Mouse (Mus musculus): ENCODE measurements around the gene Fkbp7.

The Fkbp7 gene

DNA sequence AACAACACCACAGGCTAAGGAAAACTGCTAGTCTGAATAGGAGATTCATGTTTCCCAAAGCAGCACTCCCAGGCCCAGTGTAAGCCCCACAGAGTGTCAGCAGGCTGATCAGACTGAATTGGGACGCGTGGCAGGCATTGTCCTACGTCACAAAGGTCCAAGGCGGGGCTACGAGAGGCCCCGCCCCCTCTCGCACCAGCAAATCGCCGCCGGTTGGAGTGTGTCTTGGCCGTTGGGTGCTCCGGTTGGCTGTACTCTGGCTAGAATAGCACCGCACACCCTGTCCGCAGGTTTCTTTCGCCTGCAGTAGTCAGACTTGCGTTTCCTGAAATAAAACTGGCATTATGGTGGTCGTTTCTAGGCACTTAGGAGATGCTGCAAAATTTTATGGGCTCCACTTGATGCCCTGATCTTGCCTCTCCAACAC is at the start of gene Fkbp7:
Gene Fkbp7, minus strand, starts transcription at position 151 of the 427 bp plus-strand sequence.
- peak; percentile 78 to 87 for DNase-seq (ENCODE audit: low spot score in 2 of 2)

- DNase-seq (ENCODE audit: low spot score in 2 of 2) = no peak
Measured at GRCm38 (mm10) chr2:76719650-76720049, 46.7 kb upstream of the Fkbp7 start.

- DNase-seq (ENCODE audit: low spot score in 2 of 2) = no peak
Measured at GRCm38 (mm10) chr2:76714984-76715383, 42.1 kb upstream of the Fkbp7 start.

DNA sequence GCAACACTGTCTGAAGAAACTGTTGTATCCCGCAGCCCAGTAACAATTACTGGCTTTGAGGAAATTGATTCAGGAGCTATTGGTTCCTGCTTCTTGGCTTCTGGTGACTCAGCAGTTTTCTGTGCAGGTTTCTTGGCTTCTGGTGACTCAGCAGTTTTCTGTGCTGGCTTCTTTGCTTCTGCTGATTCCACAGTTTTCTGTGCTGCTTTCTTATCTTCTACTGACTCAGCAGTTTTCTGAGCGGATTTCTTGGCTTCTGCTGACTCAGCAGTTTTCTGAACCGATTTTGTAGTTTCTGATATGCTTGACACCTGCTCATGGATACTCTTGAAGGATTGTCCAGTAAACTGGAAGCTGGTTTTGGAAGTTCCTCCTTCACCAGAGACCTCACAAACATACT is 35.6 kb upstream of the Fkbp7 start:
- no peak for DNase-seq (ENCODE audit: low spot score in 2 of 2)

GRCm38 (mm10) chr2:76705655-76706054 is 32.7 kb upstream of the Fkbp7 start:
- no peak for DNase-seq (ENCODE audit: low spot score in 2 of 2)

DNA sequence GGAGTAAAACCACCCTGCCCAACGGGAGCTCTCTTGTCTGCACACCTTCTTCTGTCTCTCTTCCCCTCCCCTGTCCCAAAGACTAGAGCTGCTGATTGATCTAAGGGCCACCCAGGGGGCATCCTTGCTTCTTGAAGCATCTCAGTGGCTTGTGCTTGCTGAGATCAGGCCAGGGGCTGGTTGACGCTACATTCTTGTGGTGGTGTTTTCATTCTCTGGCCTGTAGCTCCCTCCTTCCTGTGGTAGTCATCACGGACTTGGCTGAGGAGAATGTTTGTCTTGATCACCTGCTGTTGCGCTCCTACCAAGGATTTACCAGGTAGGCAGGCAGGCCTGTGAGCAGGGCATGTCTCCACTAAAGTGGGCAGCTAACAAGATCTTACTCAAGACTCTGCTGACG is 29.8 kb upstream of the Fkbp7 start:
- no peak for DNase-seq (ENCODE audit: low spot score in 2 of 2)

GRCm38 (mm10) chr2:76702188-76702587 is 29.3 kb upstream of the Fkbp7 start:
- DNase-seq (ENCODE audit: low spot score in 2 of 2) = no peak

- DNase-seq (ENCODE audit: low spot score in 2 of 2) = no peak
Measured at GRCm38 (mm10) chr2:76695290-76695689, 22.4 kb upstream of the Fkbp7 start.

- no peak for DNase-seq (ENCODE audit: low spot score in 2 of 2)
Measured at GRCm38 (mm10) chr2:76693765-76694164, 20.8 kb upstream of the Fkbp7 start.

GRCm38 (mm10) chr2:76690436-76691204 is 17.7 kb upstream of the Fkbp7 start:
- no peak for DNase-seq (ENCODE audit: low spot score in 2 of 2)

GRCm38 (mm10) chr2:76688162-76688561 is 15.2 kb upstream of the Fkbp7 start:
- DNase-seq (ENCODE audit: low spot score in 2 of 2) = no peak

- DNase-seq (ENCODE audit: low spot score in 2 of 2) = no peak
Measured at GRCm38 (mm10) chr2:76687608-76688007, 14.7 kb upstream of the Fkbp7 start.

GRCm38 (mm10) chr2:76686986-76687385 is 14.1 kb upstream of the Fkbp7 start:
- no peak for DNase-seq (ENCODE audit: low spot score in 2 of 2)

GRCm38 (mm10) chr2:76682301-76682700 is 9.4 kb upstream of the Fkbp7 start:
- no peak for DNase-seq (ENCODE audit: low spot score in 2 of 2)

DNA sequence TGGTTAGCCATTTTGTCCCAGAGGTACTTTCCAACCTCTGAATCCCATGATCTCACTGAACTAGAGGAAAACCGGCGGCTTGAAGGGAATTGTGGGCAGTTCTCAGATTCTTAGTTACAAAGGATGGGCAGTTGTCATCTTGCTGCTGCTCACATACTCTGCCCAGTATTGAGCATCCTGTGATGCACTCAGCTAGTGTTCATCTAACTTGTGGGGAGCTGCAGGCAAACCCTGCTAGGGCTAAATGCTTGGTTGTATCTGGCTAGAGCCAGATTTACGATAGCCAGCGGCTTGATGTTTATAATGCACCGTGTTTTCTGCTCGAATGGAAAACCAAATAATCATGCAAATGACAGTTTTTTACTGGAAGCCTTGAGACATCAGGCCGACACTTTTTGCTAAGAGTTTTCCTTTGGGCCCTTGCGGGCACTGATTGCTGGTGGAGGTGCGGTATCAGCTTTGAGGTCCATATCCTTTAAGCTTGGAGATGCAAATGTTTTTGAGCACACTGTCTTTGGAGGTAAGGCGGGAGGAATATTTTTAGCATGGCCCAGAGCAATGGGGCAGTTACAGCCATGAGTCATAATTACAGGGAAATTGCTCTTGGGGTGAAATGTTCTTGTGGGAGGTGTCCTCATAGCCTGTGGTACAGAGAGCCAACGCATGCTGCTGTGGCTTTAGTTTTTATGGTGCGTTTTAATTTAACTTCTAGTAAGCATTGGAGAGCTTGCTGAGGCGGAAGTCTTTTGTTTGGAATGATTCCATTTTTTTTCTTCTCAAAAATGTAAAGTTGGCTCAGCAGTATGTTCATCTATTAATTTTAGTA is 3.7 kb upstream of the Fkbp7 start:
- DNase-seq (ENCODE audit: low spot score in 2 of 2) = no peak

GRCm38 (mm10) chr2:76675949-76676348 is 3.0 kb upstream of the Fkbp7 start:
- DNase-seq (ENCODE audit: low spot score in 2 of 2) = no peak

- no peak for DNase-seq (ENCODE audit: low spot score in 2 of 2)
Measured at GRCm38 (mm10) chr2:76675451-76675850, 2.5 kb upstream of the Fkbp7 start.

- peak; percentile 74 to 82 for DNase-seq (ENCODE audit: low spot score in 2 of 2)
Measured at GRCm38 (mm10) chr2:76674725-76675427, 2.0 kb upstream of the Fkbp7 start, which contains the start of gene Plekha3. Plekha3 (plus strand) TSS chr2:76675281.

- no peak for DNase-seq (ENCODE audit: low spot score in 2 of 2)
Measured at GRCm38 (mm10) chr2:76673472-76674081, 661 bp upstream of the Fkbp7 start.

DNA sequence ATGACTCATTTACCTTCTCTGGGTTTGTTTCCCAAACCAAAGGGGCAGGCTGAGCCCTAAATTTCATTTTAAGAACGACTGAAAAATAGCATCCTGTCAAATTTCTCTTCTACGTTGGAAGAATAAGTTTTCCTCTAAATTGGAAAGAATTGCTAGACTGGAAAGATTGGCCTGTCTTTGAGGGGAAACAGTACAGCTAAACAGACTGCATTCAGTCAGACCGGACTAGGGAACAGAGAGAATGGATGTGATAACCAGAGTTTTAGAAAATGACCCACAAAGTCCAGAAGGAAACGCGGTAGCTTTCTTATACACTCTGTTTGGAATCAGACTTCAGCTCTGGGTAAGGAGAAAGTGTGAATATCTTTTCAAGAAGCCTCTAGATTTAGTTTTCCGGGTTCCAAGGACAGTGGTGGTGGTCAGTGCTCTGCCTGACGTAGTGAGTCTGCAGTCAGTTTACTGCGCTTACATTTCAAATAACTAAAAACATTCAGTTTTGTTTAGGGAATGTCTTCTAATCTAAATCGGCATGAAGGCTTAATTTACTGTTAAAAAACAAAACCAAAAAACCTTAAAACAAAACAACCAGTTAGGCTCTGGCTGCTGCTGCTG is 676 bp downstream of the Fkbp7 start:
- DNase-seq (ENCODE audit: low spot score in 2 of 2) = no peak

GRCm38 (mm10) chr2:76671641-76672040 is 1.3 kb downstream of the Fkbp7 start:
- no peak for DNase-seq (ENCODE audit: low spot score in 2 of 2)

Measured in right cerebral cortex, postnatal 36 days (tissue).